Mouse (Mus musculus): ENCODE data around the gene Wfs1. TPM values are rescaled to one million over a fixed set of nuclear protein-coding genes. Genes with fewer than 3 reads are reported as not detected.
A peak's percentile ranks its signal among the peaks of the same experiment; 100 is the strongest.
"Not testable (repeated sequence)": the region's sequence is repeated elsewhere in the genome, so short reads cannot be mapped to it uniquely, and the experiment has no call there.

Gene Wfs1
- 10 to 100 TPM; 16.3 to 25.7 TPM for total RNA-seq (2021)

DNA sequence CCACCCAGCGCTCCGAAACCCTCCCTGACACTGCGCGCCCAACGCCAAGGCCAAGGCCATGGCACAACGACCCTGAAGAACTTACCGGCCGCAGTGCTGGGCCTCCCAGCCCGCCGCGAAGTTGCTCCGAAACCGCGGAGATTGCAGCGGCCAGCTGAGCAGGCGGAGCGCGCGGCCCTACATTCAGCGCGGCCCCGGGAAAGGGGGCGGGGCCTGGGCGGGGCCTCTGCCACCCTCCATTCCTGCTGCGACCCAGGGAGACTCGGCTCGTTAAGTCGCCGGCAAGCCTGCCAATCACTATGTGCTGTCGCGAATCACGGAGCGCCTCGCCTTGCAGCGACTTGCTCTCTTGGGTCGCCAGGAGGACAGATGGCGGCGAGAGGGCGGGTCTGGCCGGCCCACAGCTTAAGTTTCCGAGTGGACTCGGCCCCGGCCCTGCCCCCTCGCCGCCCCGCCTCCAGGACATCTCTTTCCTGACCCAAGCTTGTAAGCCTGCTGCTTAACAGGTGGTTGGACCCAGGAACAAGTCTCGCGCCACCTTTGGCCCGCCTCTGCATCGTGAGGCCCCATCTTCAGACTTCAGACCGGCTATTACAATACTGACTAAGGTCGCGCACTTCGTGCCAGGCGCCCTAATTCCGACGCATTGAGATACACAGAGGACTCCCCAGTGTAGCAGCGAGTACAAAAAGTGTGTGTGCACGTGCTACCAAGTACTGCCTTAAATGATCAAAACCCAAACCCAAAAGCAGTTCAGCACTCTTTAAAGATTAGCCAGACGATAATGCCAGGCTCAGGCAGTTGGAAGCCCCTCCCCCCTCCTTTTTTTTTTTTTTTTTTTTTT lies at the start of gene Wfs1:
Gene Wfs1 (minus strand): TSS at position 425 of the 844 bp plus-strand sequence.
- intact Hi-C loops (cut with DNase I), result no loop called here
- DNase-seq, result peak; percentile 98

GRCm38 (mm10) chr5:37036884-37037283 lies 47.9 kb upstream of the Wfs1 start:
- no peak for DNase-seq
- intact Hi-C loops (cut with DNase I), result no loop called here

- intact Hi-C loops (cut with DNase I), result no loop called here
- DNase-seq, result peak; percentile 32
Observed at GRCm38 (mm10) chr5:37035896-37036295, 46.9 kb upstream of the Wfs1 start.

DNA sequence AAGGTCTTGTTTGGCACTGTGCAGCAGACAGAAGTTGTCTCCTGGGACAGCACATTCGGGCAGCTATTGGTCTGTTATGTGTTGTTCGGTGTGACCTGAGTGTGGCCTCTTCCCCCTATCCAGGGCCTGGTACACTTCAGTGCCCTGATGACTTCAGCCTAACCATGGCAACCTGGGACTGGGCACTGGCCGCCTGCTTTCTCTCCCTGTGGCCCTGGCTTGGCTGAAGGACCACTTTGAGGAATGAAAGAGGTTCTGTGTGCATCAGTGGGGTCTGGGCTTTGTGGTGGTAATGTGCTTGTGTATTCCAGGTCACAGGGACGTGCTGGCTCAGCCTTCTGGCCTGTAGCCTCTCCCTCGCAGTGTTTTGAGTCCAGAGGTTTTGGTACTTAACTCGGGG lies 46.2 kb upstream of the Wfs1 start:
- DNase-seq, result peak; percentile 37
- intact Hi-C loops (cut with DNase I), result no loop called here

GRCm38 (mm10) chr5:37030753-37031152 lies 41.7 kb upstream of the Wfs1 start:
- intact Hi-C loops (cut with DNase I), result no loop called here
- DNase-seq, result no peak

DNA sequence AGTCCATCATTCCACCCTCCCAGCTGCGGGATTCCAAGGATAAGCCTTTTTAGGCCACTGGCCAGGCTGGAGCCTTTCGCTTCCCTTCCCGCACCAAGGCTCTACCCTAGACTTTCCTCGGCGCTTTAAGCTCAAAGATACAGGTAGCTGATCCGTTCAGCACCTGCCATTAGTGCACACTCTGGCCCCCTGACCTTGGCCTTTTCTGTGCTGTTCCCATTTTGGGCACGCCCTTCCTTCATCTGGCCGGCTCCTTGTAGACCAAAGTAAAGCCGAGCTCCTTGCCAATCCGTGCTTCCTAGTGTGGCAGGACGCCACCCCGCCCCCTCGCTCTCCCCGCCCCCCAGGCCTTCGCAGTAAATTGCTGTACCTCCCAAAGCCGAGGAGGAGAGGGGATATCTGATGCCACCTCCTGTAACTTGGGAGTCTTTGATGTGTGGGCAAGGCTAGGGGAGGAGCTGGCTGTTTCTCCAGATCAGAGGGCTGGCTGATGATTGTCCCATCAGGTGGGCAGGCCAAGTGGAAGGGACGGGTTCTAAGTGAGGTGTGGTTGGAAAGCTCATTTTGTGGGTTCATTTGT lies 40.4 kb upstream of the Wfs1 start:
- DNase-seq, result peak; percentile 15
- intact Hi-C loops (cut with DNase I), result loop anchor here (5.0 kb wide), 1 partner anchor 78 kb away; no protein-coding TSS in a partner anchor

- intact Hi-C loops (cut with DNase I), result loop anchor here (5.0 kb wide), 1 partner anchor 79 kb away; no protein-coding TSS in a partner anchor
- DNase-seq, result peak; percentile 47
Observed at GRCm38 (mm10) chr5:37028486-37029311, 39.7 kb upstream of the Wfs1 start.

GRCm38 (mm10) chr5:37028104-37028485 lies 39.1 kb upstream of the Wfs1 start:
- DNase-seq, result peak; percentile 89
- intact Hi-C loops (cut with DNase I), result loop anchor here (5.0 kb wide), 1 partner anchor 79 kb away; no protein-coding TSS in a partner anchor

DNA sequence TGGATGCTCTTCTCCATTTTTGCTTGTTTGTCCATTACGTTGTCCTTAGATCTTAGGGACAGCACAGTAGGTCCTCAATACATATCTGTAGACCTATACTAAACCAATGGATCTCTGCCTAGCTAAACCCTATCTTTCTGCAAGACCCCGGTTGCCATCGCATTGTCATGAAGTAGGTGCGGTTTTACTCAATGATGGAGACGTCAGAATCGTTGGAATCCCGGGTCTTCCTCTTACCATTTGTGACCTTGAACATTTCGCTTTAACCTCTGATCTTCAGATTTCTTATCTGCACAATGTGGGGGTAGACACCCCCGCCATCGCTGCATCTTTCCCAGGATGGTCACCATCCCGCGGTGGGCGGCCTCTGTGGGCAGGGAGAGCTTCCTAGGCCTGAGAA lies 38.7 kb upstream of the Wfs1 start:
- intact Hi-C loops (cut with DNase I), result loop anchor here (5.0 kb wide), 1 partner anchor 80 kb away; no protein-coding TSS in a partner anchor

GRCm38 (mm10) chr5:37017222-37017621 lies 28.2 kb upstream of the Wfs1 start:
- intact Hi-C loops (cut with DNase I), result no loop called here

More for the DNA sequence above, 38.7 kb upstream of the Wfs1 start:
- no peak for DNase-seq

GRCm38 (mm10) chr5:37015612-37016310 lies 26.8 kb upstream of the Wfs1 start:
- intact Hi-C loops (cut with DNase I), result no loop called here
- peak; percentile 69 for DNase-seq

More at GRCm38 (mm10) chr5:37017222-37017621, 28.2 kb upstream of the Wfs1 start:
- no peak for DNase-seq

GRCm38 (mm10) chr5:37010666-37011317 lies 21.8 kb upstream of the Wfs1 start:
- no peak for DNase-seq
- intact Hi-C loops (cut with DNase I), result loop anchor here (5.0 kb wide), 1 partner anchor 97 kb away; no protein-coding TSS in a partner anchor

DNA sequence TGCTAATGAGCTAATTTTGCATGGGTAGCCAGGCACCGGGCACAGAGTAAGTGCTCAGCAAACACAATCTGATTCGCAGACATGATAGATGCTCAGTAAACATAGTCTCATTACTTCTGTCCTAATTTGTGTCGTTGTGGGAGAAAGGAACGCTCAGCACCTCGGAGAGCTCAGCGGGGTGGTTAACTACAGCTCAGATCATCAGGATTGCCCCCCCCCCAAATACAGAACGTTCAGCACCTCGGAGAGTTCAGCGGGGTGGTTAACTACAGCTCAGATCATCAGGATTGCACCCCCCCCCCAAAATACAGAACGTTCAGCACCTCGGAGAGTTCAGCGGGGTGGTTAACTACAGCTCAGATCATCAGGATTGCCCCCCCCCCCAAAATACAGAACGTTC lies 20.8 kb upstream of the Wfs1 start:
- intact Hi-C loops (cut with DNase I), result loop anchor here (5.0 kb wide), 1 partner anchor 98 kb away; no protein-coding TSS in a partner anchor
- not testable (repeated sequence) for DNase-seq

DNA sequence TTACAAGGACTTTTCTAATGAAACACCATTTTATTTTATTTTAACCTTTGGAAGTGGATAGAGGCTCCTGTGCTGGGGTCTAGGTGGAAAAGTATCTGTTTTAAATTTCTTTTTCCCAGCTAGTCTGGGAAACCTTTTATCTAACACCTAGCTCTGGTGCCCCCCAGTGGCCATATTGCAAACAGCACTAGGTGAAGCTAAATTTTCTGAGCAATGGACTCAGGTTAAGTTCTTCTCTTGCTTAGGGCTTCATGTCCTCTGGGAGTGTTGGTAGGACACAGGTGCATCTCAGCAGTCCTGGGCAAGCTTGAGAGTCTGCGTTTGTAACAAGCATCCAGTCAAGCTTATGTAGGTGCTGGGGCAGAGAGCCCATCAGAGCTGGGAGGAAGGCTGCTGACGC lies 13.0 kb upstream of the Wfs1 start:
- intact Hi-C loops (cut with DNase I), result loop anchor here (5.0 kb wide), 2 partner anchors 45 to 165 kb away; no protein-coding TSS in a partner anchor
- DNase-seq, result peak; percentile 81

DNA sequence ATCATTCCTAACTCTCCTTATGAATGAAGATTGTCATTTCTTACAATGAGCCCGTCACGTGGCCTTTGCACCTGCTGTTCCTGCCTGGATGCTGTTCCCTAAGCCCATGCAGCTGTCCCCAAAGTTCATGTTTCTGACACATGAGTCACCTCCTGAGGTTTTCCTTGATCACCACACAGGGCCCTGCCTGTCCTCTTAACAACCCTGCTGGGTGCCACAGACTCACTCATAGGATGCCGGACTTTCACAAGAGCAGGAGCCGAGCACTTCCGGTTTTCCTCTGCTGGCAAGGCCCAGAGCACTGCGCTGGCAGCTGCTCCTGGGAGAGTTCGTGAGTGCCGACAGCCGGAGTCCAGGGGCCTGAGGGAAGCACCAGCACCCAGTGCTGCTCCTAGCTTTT lies 12.0 kb upstream of the Wfs1 start:
- DNase-seq, result no peak
- intact Hi-C loops (cut with DNase I), result loop anchor here (5.0 kb wide), 2 partner anchors 44 to 164 kb away; no protein-coding TSS in a partner anchor

- intact Hi-C loops (cut with DNase I), result no loop called here
- DNase-seq, result no peak
Observed at GRCm38 (mm10) chr5:36997996-36998395, 9.0 kb upstream of the Wfs1 start.

GRCm38 (mm10) chr5:36996410-36996809 lies 7.4 kb upstream of the Wfs1 start:
- no peak for DNase-seq
- intact Hi-C loops (cut with DNase I), result no loop called here

- intact Hi-C loops (cut with DNase I), result no loop called here
Observed at GRCm38 (mm10) chr5:36990631-36991350, 1.8 kb upstream of the Wfs1 start.

DNA sequence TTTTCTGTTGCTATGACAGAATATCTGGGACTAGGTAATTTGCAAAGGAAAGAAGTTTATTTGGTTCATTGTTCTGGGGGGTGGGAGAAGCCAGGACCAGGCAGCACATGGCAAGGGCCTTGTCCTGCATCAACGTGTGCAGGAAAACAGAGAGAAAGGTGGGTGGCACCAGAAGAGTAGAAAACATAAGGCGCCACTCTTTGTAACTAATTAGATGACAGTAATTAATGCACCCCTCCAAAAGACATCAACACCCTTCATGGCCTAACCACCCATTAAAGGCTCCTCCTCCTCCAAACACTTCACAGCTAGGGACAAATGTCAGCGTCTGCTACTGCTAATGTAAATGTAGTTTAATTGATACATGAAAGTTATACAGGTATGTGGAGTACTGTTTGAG lies 1.2 kb upstream of the Wfs1 start:
- intact Hi-C loops (cut with DNase I), result no loop called here
- DNase-seq, result no peak

More at GRCm38 (mm10) chr5:36990631-36991350, 1.8 kb upstream of the Wfs1 start:
- no peak for DNase-seq
